Mouse (Mus musculus): ENCODE measurements around the gene Cd2. TPM values are rescaled to one million over a fixed set of nuclear protein-coding genes. Genes with fewer than 3 reads are reported as not detected.

Cd2 gene
- polyA plus RNA-seq, 1 experiment from 2014 or later = 0.30 TPM

DNA sequence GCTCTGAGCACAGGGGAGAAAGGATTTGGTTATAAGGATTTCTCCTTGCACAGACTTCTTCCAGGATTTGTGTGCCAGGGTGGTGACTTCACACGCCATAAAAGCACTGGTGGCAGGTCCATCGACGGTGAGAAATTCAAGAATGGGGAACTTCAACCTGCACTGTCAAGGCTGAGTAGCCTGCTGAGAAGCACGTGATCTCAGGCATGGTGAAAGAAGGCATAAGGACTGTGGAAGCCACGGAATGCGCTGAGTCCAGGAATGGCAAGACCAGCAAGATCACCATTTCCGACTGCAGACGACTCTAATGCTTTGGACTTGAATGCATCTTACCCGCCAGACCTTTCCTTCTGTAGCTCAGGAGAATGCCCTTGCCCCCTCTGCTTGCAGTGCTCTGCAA, 23.2 kb upstream of the Cd2 start:
- H3K4me1 ChIP-seq (ENCODE audit: control insufficient read depth, insufficient read depth, low read length) = no peaks in the 10 kb centered on the region
- H3K4me3 ChIP-seq (ENCODE audit: low read depth, low read length) = no peak overlapping the region
- DNase-seq (ENCODE audit: low spot score) = no peak
- no peak overlapping the region for H3K9ac ChIP-seq (ENCODE audit: low read length)
- no peaks in the 10 kb centered on the region for H3K36me3 ChIP-seq (ENCODE audit: control insufficient read depth, insufficient read depth, low read length)
- no peak overlapping the region for H3K4me2 ChIP-seq (ENCODE audit: low read length)
- no peak for ATAC-seq
- no peaks in the 10 kb centered on the region for H3K9me3 ChIP-seq (replicated peaks; ENCODE audit: control insufficient read depth, low read length)
- H3K27me3 ChIP-seq (replicated peaks; ENCODE audit: control insufficient read depth, insufficient read depth, low read length) = no peaks in the 10 kb centered on the region
- H3K27ac ChIP-seq (ENCODE audit: low read depth, low read length) = no peak overlapping the region
- 74% methylated on average over 9 of the region's 9 CpGs for WGBS

DNA sequence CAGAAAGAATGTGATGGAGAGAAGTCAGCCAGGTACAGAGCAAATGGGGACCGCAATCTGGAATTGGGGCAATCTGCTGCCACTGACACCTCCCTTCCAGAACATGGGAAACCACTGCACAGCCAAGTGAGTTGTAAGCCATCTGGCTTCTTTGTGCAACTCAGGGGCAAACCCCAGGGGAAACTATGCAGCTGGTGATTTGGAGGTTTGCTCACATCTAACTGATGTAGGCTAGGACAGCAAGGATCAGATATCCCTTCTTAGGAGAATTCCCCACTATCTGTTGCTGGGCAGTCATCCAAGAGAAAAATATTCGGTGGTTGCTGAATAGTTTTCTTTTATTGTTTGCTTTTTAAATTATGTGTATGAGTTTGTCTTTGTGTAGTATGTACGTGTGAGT, 21.9 kb upstream of the Cd2 start:
- no peak for ATAC-seq
- 69% methylated on average over 3 of the region's 3 CpGs for WGBS
- Histone ChIP-seq H3K9me3 (replicated peaks; ENCODE audit: control insufficient read depth, low read length) (no peaks in the 10 kb centered on the region), H3K4me3 (ENCODE audit: low read depth, low read length) (no peak overlapping the region), H3K9ac (ENCODE audit: low read length) (no peak overlapping the region), H3K27me3 (replicated peaks; ENCODE audit: control insufficient read depth, insufficient read depth, low read length) (no peaks in the 10 kb centered on the region), H3K36me3 (ENCODE audit: control insufficient read depth, insufficient read depth, low read length) (no peaks in the 10 kb centered on the region), H3K27ac (ENCODE audit: low read depth, low read length) (no peak overlapping the region), H3K4me1 (ENCODE audit: control insufficient read depth, insufficient read depth, low read length) (no peaks in the 10 kb centered on the region), H3K4me2 (ENCODE audit: low read length) (no peak overlapping the region)
- no peak for DNase-seq (ENCODE audit: low spot score)

DNA sequence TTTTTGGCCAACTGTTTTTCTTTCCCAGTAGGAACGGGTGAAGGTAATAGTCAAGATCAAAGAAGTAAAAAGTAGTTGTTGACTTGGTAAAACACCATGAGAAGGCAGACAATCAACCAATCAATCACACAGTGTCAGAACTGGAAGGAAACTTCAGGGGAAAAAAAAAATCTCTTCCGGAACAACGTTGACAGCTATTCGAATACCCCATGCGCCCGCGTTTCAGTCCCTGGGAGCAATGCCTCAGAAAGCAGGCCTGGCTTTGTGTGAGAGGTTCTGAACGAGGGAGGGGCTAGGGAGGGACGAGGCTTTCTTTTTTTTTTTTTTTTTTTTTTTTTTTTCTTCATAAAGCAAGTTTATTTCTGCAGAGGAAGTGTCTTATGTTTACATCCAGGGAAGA, 18.4 kb upstream of the Cd2 start:
- H3K4me2 ChIP-seq (ENCODE audit: low read length) = no peak overlapping the region
- no peaks in the 10 kb centered on the region for H3K27me3 ChIP-seq (replicated peaks; ENCODE audit: control insufficient read depth, insufficient read depth, low read length)
- H3K36me3 ChIP-seq (ENCODE audit: control insufficient read depth, insufficient read depth, low read length) = no peaks in the 10 kb centered on the region
- no peaks in the 10 kb centered on the region; the same call in 1 of the 2 replicates for H3K4me1 ChIP-seq (ENCODE audit: control insufficient read depth, insufficient read depth, low read length)
- DNase-seq (ENCODE audit: low spot score) (no peak), ATAC-seq (no peak)
- no peak overlapping the region for H3K9ac ChIP-seq (ENCODE audit: low read length)
- H3K27ac ChIP-seq (ENCODE audit: low read depth, low read length) = no peak overlapping the region
- 84% methylated on average over 9 of the region's 9 CpGs for WGBS
- no peak overlapping the region for H3K4me3 ChIP-seq (ENCODE audit: low read depth, low read length)
- H3K9me3 ChIP-seq (replicated peaks; ENCODE audit: control insufficient read depth, low read length) = no peaks in the 10 kb centered on the region

DNA sequence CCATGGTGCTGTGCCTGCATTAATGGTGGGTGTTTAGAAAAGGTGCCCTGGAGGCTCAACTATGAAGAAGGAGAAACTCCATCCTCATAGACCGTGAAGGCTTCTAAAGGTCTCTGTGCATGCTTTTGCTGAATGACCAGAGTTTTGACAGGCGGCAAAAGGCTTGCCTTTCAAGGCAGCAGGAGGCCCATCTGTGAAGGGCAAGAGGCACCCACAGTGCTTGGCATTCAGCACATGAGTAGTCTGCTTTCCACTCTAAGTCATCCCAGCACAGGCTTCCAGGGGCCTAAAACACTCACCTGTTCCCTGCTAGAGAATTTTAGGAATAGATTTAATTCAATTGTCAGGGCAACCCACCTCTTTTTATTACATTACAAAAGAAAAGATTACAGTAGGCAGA, 17.3 kb upstream of the Cd2 start:
- Histone ChIP-seq H3K27ac (ENCODE audit: low read depth, low read length) (no peak overlapping the region), H3K27me3 (replicated peaks; ENCODE audit: control insufficient read depth, insufficient read depth, low read length) (no peaks in the 10 kb centered on the region), H3K9ac (ENCODE audit: low read length) (no peak overlapping the region), H3K4me2 (ENCODE audit: low read length) (no peak overlapping the region), H3K9me3 (replicated peaks; ENCODE audit: control insufficient read depth, low read length) (no peaks in the 10 kb centered on the region), H3K36me3 (ENCODE audit: control insufficient read depth, insufficient read depth, low read length) (no peaks in the 10 kb centered on the region), H3K4me3 (ENCODE audit: low read depth, low read length) (no peak overlapping the region), H3K4me1 (ENCODE audit: control insufficient read depth, insufficient read depth, low read length) (peaks cover 8% of the 10 kb centered on the region; the same call in 1 of the 2 replicates)
- 77% methylated on average over 2 of the region's 2 CpGs for WGBS
- DNase-seq (ENCODE audit: low spot score) (no peak), ATAC-seq (no peak)

DNA sequence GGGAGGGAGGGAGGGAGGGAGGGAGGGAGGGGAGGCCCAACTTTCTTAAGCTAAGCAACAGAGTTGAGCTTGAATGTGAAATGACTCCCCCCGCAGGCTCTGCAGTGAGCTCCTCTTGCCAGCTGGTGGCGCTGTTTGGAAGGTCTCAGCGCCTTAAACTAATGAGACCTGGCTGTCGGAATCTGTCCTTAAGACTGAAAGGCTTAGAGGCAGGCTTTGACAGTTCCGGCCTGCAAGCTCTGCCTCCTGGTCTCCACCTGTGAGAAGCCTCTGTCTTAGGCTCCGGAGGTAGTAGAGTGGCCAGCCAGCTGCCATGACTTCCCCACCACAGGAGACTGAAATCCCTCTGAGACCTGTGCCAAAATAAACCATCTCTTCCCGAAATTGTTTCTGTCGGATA, 16.4 kb upstream of the Cd2 start:
- H3K9me3 ChIP-seq (replicated peaks; ENCODE audit: control insufficient read depth, low read length) = no peaks in the 10 kb centered on the region
- peaks cover 11% of the 10 kb centered on the region; the same call in 1 of the 2 replicates for H3K4me1 ChIP-seq (ENCODE audit: control insufficient read depth, insufficient read depth, low read length)
- no peak overlapping the region for H3K4me3 ChIP-seq (ENCODE audit: low read depth, low read length)
- no peaks in the 10 kb centered on the region for H3K27me3 ChIP-seq (replicated peaks; ENCODE audit: control insufficient read depth, insufficient read depth, low read length)
- H3K36me3 ChIP-seq (ENCODE audit: control insufficient read depth, insufficient read depth, low read length) = no peaks in the 10 kb centered on the region
- ATAC-seq (no peak), DNase-seq (ENCODE audit: low spot score) (peak; percentile 72)
- WGBS = 21% methylated on average over 8 of the region's 8 CpGs
- no peak overlapping the region for H3K4me2 ChIP-seq (ENCODE audit: low read length)
- no peak overlapping the region for H3K27ac ChIP-seq (ENCODE audit: low read depth, low read length)
- no peak overlapping the region for H3K9ac ChIP-seq (ENCODE audit: low read length)

DNA sequence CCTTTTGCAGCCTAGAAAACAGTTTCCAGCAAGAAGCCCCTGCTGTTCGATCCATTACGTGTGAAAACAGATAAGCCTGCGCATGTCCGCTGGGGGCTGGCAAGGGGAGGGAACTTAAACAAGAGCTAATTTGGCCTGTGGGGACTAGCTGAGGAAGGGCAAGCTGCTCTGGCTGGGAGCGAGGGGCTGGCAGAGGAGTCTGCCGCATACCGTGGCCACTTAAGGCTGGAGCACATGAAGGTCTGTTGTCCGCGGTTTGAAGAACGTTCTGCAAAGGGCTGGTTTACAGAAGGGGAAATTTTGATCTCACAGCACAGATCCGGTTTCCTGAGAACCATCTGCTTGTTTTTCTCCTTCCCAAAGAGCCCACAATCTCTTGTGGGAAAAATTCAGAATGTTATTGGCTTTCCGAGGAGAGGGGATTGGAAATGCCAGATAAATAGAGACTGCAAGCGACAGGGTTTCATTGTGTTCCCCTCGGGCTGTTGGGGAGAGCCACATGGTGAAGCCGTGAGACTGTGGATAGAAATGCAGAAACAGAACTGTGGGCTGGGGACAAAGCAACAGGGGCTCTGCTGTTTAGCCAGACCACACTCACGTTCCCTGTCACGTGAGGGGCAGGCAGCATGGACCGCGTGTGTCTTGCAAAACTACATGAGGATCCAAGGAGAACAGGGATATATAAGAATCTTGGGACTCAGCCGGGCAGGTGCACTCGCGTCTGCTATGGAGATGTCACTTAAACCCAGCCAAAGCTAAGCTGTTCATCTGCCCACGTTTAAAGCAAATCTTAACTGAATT, 12.7 kb upstream of the Cd2 start:
- Histone ChIP-seq H3K4me1 (ENCODE audit: control insufficient read depth, insufficient read depth, low read length) (peaks cover 11% of the 10 kb centered on the region; the same call in 1 of the 2 replicates), H3K9ac (ENCODE audit: low read length) (peak overlapping the region; percentile 41), H3K27me3 (replicated peaks; ENCODE audit: control insufficient read depth, insufficient read depth, low read length) (no peaks in the 10 kb centered on the region), H3K27ac (ENCODE audit: low read depth, low read length) (peak overlapping the region; percentile 76), H3K4me3 (ENCODE audit: low read depth, low read length) (peak overlapping the region; percentile 12), H3K9me3 (replicated peaks; ENCODE audit: control insufficient read depth, low read length) (no peaks in the 10 kb centered on the region), H3K36me3 (ENCODE audit: control insufficient read depth, insufficient read depth, low read length) (no peaks in the 10 kb centered on the region), H3K4me2 (ENCODE audit: low read length) (peak overlapping the region; percentile 47)
- WGBS = 17% methylated on average over 23 of the region's 23 CpGs
- peak; percentile 68 for ATAC-seq
- peak; percentile 81 for DNase-seq (ENCODE audit: low spot score)

DNA sequence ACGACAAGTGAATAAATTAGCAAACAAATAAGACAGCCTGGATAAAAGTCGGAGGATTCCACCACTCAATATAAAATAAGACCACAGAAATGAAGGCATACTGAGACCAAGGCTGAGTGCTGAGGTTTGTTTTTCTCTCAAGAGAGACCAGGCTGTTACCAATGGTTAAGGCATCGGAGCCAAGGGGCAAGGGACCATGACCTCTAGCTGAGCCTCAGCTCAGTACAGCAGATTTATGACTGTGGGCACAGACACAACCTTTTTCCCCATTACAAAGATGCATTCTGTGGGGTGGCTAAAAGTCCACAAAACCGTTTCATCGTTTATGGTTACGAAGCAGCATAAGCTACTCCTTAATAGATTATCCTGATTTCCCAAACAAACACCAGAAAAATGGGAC, 11.9 kb upstream of the Cd2 start:
- ATAC-seq = no peak
- H3K27ac ChIP-seq (ENCODE audit: low read depth, low read length) = no peak overlapping the region
- no peak for DNase-seq (ENCODE audit: low spot score)
- 75% methylated on average over 6 of the region's 6 CpGs for WGBS
- H3K4me2 ChIP-seq (ENCODE audit: low read length) = no peak overlapping the region
- H3K36me3 ChIP-seq (ENCODE audit: control insufficient read depth, insufficient read depth, low read length) = no peaks in the 10 kb centered on the region
- no peaks in the 10 kb centered on the region for H3K27me3 ChIP-seq (replicated peaks; ENCODE audit: control insufficient read depth, insufficient read depth, low read length)
- H3K9ac ChIP-seq (ENCODE audit: low read length) = no peak overlapping the region
- H3K4me1 ChIP-seq (ENCODE audit: control insufficient read depth, insufficient read depth, low read length) = peaks cover 11% of the 10 kb centered on the region; the same call in 1 of the 2 replicates
- H3K9me3 ChIP-seq (replicated peaks; ENCODE audit: control insufficient read depth, low read length) = no peaks in the 10 kb centered on the region
- H3K4me3 ChIP-seq (ENCODE audit: low read depth, low read length) = no peak overlapping the region

DNA sequence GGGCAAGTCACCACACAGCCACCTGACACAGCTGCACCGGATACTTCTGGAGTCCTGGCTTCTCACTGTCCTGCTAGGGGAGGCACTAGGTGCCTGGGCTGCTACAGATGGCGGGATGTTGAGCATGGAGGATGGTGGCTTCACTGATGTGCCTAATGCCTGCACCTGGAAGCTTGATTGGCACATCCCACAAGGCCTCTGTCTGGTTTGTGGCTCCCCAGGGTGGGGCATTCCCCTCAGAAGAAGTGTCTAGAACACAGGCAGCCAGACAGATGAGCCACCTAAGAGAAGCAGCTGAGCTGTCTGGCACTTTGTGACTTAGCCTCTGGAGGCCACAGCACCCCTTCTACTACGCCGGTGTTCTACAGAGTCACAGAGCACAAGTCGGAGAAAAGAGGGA, 9.5 kb upstream of the Cd2 start:
- 89% methylated on average over 5 of the region's 5 CpGs for WGBS
- no peaks in the 10 kb centered on the region for H3K36me3 ChIP-seq (ENCODE audit: control insufficient read depth, insufficient read depth, low read length)
- H3K4me2 ChIP-seq (ENCODE audit: low read length) = no peak overlapping the region
- peaks cover 11% of the 10 kb centered on the region; the same call in 1 of the 2 replicates for H3K4me1 ChIP-seq (ENCODE audit: control insufficient read depth, insufficient read depth, low read length)
- H3K4me3 ChIP-seq (ENCODE audit: low read depth, low read length) = no peak overlapping the region
- H3K27me3 ChIP-seq (replicated peaks; ENCODE audit: control insufficient read depth, insufficient read depth, low read length) = no peaks in the 10 kb centered on the region
- H3K9ac ChIP-seq (ENCODE audit: low read length) = no peak overlapping the region
- ATAC-seq = no peak
- DNase-seq (ENCODE audit: low spot score) = no peak
- no peaks in the 10 kb centered on the region for H3K9me3 ChIP-seq (replicated peaks; ENCODE audit: control insufficient read depth, low read length)
- no peak overlapping the region for H3K27ac ChIP-seq (ENCODE audit: low read depth, low read length)
